Mouse (Mus musculus): ENCODE data around the gene Bach1.

DNA sequence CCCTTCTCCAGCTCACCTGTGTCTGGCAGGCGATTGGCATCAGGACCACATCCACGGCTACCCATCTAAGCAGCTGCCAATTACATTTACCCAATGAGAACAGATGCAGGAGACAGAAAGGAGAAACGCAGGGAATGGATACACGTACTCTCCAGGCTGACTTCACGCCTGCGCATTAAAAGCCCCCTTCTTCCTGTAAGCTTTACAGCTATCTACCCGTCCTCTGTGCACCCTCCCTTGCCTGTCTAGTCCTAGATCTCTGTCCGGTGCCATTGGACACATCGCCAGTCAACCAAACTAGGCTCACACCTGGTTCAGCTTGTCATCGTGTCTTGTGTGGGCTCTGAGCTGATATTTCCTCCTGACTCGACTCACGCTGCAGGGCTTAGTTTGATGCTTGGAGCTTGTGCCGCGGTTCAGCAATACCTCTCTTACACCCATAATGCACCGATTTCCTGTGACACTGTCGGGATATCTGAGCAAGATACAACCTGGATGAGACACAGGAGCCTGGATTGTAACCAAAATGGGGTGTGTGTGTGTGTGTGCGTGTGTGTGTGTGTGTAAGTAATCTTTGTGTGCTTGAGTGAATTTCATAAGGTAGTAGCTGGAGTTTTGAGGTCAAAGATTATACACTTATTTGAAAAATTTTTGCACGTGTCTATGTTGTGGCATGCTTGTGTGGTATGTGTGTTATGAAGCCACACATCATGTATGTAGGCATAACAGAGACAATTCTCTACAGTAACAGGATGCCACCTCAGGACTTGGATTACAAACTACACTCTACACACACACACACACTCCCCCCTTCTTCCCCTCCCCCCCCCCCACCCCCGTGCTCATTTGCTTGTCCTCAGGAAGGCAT is 32.8 kb upstream of the Bach1 start:
- TF ChIP-seq CTCF (conservative IDR thresholded peaks at IDR 0.05; ENCODE audit: low read length) (no peak), NANOG (IDR thresholded peaks at IDR 0.05; ENCODE audit: borderline replicate concordance, low read length) (no peak)

Data from E14TG2a.4 (cell line).